In the genomic region with DNA sequence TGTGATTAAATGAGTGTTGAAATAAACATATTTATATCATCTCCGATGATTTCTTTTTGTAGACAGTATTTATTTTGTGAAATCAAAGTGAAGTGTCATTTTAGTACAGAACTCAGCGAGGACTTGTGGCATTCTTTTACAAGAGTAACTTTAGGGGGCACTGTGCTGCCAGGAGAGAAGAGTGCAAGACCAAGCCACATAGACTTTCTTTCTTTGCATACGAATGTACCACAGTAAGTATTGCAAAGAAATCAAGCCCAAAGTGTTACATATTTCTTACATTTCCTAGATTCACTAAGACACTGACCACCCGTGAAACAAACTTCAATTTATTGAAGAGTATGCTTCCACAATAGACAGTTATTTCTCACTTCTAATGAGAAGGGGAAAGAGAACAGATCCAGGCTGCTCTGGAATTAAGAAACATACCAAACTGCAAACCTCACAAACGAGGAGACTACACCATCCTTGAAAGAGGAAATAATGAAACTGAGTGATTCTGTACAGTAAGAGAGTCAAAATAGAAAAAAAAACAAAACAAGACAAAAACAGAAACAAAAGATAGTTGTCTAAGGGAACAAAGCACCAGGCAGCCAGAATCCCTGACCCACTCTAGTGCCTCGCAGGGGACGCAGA, we compare ENCODE assay signal across 8 mouse cellular contexts.
DNase-seq lines count a peak whose midpoint lies in the region; ATAC-seq lines count a peak whose summit lies in the region.
"Had no signal": no experiment of that assay in that cellular context is flagged by ENCODE, and none has a peak within 500 bp of the region (broad histone marks: within the 10 kb centered on the region; RNA-seq: fewer than 3 reads in every experiment).

No protein-coding gene starts in this region.

- H3K4me2 ChIP-seq in kidney, embryonic 14.5 days (replicated peaks; ENCODE audit: low read depth, low read length): no peak overlapping the region
- peak overlapping the region; percentile 23; the same call in 1 of the 2 replicates for H3K4me2 ChIP-seq in hindbrain, embryonic 16.5 days (ENCODE audit: low read length)

- WGBS in kidney, embryonic 14.5 days: 41% methylated on average over 7 of the region's 7 CpGs
- WGBS in hindbrain, embryonic 16.5 days: 26% methylated on average over 7 of the region's 7 CpGs

- H3K27me3 ChIP-seq in kidney, embryonic 14.5 days (ENCODE audit: control insufficient read depth, insufficient read depth, low read length): no peaks in the 10 kb centered on the region
- H3K27me3 ChIP-seq in hindbrain, embryonic 16.5 days (replicated peaks; ENCODE audit: control insufficient read depth, insufficient read depth, low read length): no peaks in the 10 kb centered on the region

- peak; percentile 4 for DNase-seq in kidney, adult 9 months
- peak; percentile 65 for DNase-seq in embryo, embryonic 10 days (ENCODE audit: low spot score)
- DNase-seq in retina, postnatal 1 day: peak; percentile 48
- DNase-seq: adrenal gland, adult 8-10 months had no signal

- ATAC-seq in kidney, embryonic 14.5 days (ENCODE audit: low FRiP score, low TSS enrichment): no peak; the same call in 1 of the 2 replicates
- ATAC-seq in hindbrain, embryonic 16.5 days: peak; percentile 72; the same call in 1 of the 2 replicates
- no peak for ATAC-seq in erythroid progenitor cell, adult 5-6 weeks (replicated peaks; ENCODE audit: low FRiP score, poor library complexity, severe bottlenecking)
- ATAC-seq in CD4-positive, CD25-positive, alpha-beta regulatory T cell, adult 4 months: no peak

- no peaks in the 10 kb centered on the region for H3K36me3 ChIP-seq in kidney, embryonic 14.5 days (ENCODE audit: control insufficient read depth, insufficient read depth, low read length)
- no peaks in the 10 kb centered on the region for H3K36me3 ChIP-seq in hindbrain, embryonic 16.5 days (ENCODE audit: control insufficient read depth, insufficient read depth, low read length)

- H3K9me3 ChIP-seq in kidney, embryonic 14.5 days (ENCODE audit: control insufficient read depth, low read length): no peaks in the 10 kb centered on the region
- no peaks in the 10 kb centered on the region for H3K9me3 ChIP-seq in hindbrain, embryonic 16.5 days (ENCODE audit: control insufficient read depth, low read length)

- no peak overlapping the region for H3K4me3 ChIP-seq in kidney, embryonic 14.5 days (ENCODE audit: low read length)
- H3K4me3 ChIP-seq in hindbrain, embryonic 16.5 days (ENCODE audit: low read length): no peak overlapping the region

- H3K27ac ChIP-seq in kidney, embryonic 14.5 days (ENCODE audit: low read depth, low read length): no peak overlapping the region
- H3K27ac ChIP-seq in hindbrain, embryonic 16.5 days (ENCODE audit: low read depth, low read length): no peak overlapping the region

- H3K9ac ChIP-seq in kidney, embryonic 14.5 days (ENCODE audit: low read depth, low read length): no peak overlapping the region
- no peak overlapping the region for H3K9ac ChIP-seq in hindbrain, embryonic 16.5 days (ENCODE audit: low read depth, low read length)

- H3K4me1 ChIP-seq in kidney, embryonic 14.5 days (ENCODE audit: control insufficient read depth, insufficient read depth, low read length): no peaks in the 10 kb centered on the region
- no peaks in the 10 kb centered on the region for H3K4me1 ChIP-seq in hindbrain, embryonic 16.5 days (ENCODE audit: control insufficient read depth, insufficient read depth, low read depth, low read length)

Comparison
In these comparisons a context has a peak if more than half of its experiments do, and no peak if none do; other contexts are left out.
1. DNase-seq: peak in every context shown above with its lines; median percentile 65 in embryo, embryonic 10 days; 48 in retina, postnatal 1 day; 4 in kidney, adult 9 months.